Mouse (Mus musculus) CH12.LX (cell line): Measurements from ENCODE around the gene Slc22a13. TPM values are rescaled to one million over a fixed set of nuclear protein-coding genes. Genes with fewer than 3 reads are reported as not detected.

Experiments
- DNase-seq: peaks from one replicate; pipeline ENCODE4 v3.0.0-alpha.2; 2013; ENCODE audit errors: extremely low read depth
- H3K27ac ChIP-seq: 2 replicates; pipeline ENCODE4 v1.5.1; 2012; ENCODE audit warnings: low read depth, mild to moderate bottlenecking, control low read depth, moderate library complexity; ENCODE audit not compliant: insufficient read depth
- H3K27me3 ChIP-seq: replicated peaks from 2 replicates; pipeline ENCODE3; 2012; ENCODE audit warnings: inconsistent platforms
- H3K36me3 ChIP-seq, 2 experiments: replicated peaks in 1 of 2; 2 replicates each; pipeline versions ENCODE3 to v1.6.1; 2012; ENCODE audit warnings: inconsistent platforms in 1 of 2, low read length in 1 of 2, mild to moderate bottlenecking in 1 of 2, mixed read lengths in 1 of 2, moderate library complexity in 1 of 2; ENCODE audit not compliant: control insufficient read depth in 1 of 2, insufficient read depth in 1 of 2
- H3K4me1 ChIP-seq, 2 experiments: 2 replicates each; pipeline ENCODE4 v1.6.1; 2012; ENCODE audit warnings: inconsistent platforms in 1 of 2, moderate library complexity in 1 of 2; ENCODE audit not compliant: insufficient read depth in 2 of 2, control insufficient read depth in 1 of 2
- H3K4me2 ChIP-seq: 2 replicates; pipeline ENCODE4 v1.6.1; 2012; ENCODE audit warnings: low read depth, mild to moderate bottlenecking, control low read depth; ENCODE audit not compliant: poor library complexity, insufficient read depth, severe bottlenecking
- H3K4me3 ChIP-seq, 3 experiments: fragments of 150-350 bp in 1 of 3; sonication (generic) in 1 of 3; replicated peaks in 1 of 3; 2 replicates each; pipeline versions ENCODE3 to v1.5.1; 2011 to 2012; ENCODE audit warnings: low read depth in 2 of 3, low read length in 2 of 3, mild to moderate bottlenecking in 2 of 3, moderate library complexity in 2 of 3, control low read depth in 1 of 3, improper control_type of control experiment in 1 of 3, inconsistent platforms in 1 of 3, mixed read lengths in 1 of 3; ENCODE audit not compliant: poor library complexity in 1 of 3
- H3K79me2 ChIP-seq: replicated peaks from 2 replicates; pipeline ENCODE4 v1.6.1; 2012; ENCODE audit warnings: mild to moderate bottlenecking, moderate library complexity; ENCODE audit not compliant: control insufficient read depth, poor library complexity, insufficient read depth, severe bottlenecking; ENCODE audit errors: extremely low read depth
- H3K9ac ChIP-seq: 2 replicates; pipeline ENCODE4 v1.6.1; 2012; ENCODE audit warnings: low read depth, mild to moderate bottlenecking, control low read depth, moderate library complexity; ENCODE audit not compliant: insufficient read depth
- H3K9me3 ChIP-seq: replicated peaks from 2 replicates; pipeline ENCODE3; 2012; ENCODE audit warnings: low read length, inconsistent platforms, mixed read lengths
- CHD2 ChIP-seq: IDR thresholded peaks from 2 replicates; pipeline ENCODE4 v1.6.1; 2011; ENCODE audit warnings: low read length, improper control_type of control experiment
- ELF1 ChIP-seq: IDR thresholded peaks from 2 replicates; pipeline ENCODE4 v1.6.1; 2014; ENCODE audit warnings: low read depth, mild to moderate bottlenecking, inconsistent platforms, low read length, improper control_type of control experiment
- ETS1 ChIP-seq: conservative IDR thresholded peaks from 2 replicates; pipeline ENCODE4 v1.6.1; 2012; ENCODE audit warnings: low read depth, mild to moderate bottlenecking, inconsistent platforms, low read length, improper control_type of control experiment, moderate library complexity
- IRF4 ChIP-seq: IDR thresholded peaks from 2 replicates; pipeline ENCODE4 v1.6.1; 2014; ENCODE audit warnings: low read depth, mild to moderate bottlenecking, inconsistent platforms, low read length, improper control_type of control experiment
- JUND ChIP-seq: conservative IDR thresholded peaks from 2 replicates; pipeline ENCODE4 v1.6.1; 2011; ENCODE audit warnings: low read depth, low read length, improper control_type of control experiment
- MXI1 ChIP-seq: IDR thresholded peaks from 2 replicates; pipeline ENCODE4 v1.6.1; 2011; ENCODE audit warnings: mild to moderate bottlenecking, low read depth, low read length, improper control_type of control experiment
- NELFE ChIP-seq: IDR thresholded peaks from 2 replicates; pipeline ENCODE4 v1.6.1; 2011; ENCODE audit warnings: low read depth, low read length, improper control_type of control experiment
- NRF1 ChIP-seq: IDR thresholded peaks from 2 replicates; pipeline ENCODE4 v1.6.1; 2014; ENCODE audit warnings: low read depth, mild to moderate bottlenecking, inconsistent platforms, low read length, improper control_type of control experiment, moderate library complexity
- POLR2A ChIP-seq: IDR thresholded peaks from 2 replicates; pipeline ENCODE4 v1.6.1; 2011; ENCODE audit warnings: low read depth, mild to moderate bottlenecking, improper control_type of control experiment, low read length
- RCOR1 ChIP-seq: conservative IDR thresholded peaks from 2 replicates; pipeline ENCODE4 v1.6.1; 2012; ENCODE audit warnings: low read depth, mild to moderate bottlenecking, inconsistent platforms, low read length, improper control_type of control experiment
- SMC3 ChIP-seq: IDR thresholded peaks from 2 replicates; pipeline ENCODE4 v1.6.1; 2011; ENCODE audit warnings: low read depth, low read length, improper control_type of control experiment
- TBP ChIP-seq: conservative IDR thresholded peaks from 2 replicates; pipeline ENCODE4 v1.6.1; 2011; ENCODE audit warnings: low read depth, low read length, improper control_type of control experiment
- USF1 ChIP-seq: IDR thresholded peaks from 2 replicates; pipeline ENCODE4 v1.6.1; 2014; ENCODE audit warnings: low read depth, mild to moderate bottlenecking, inconsistent platforms, low read length, improper control_type of control experiment
- dilution Hi-C: fragments of 300-500 bp; cut with MboI; formaldehyde crosslinking; loops from 2 replicates; pipeline ENCODE4 v1.14.3; 2020; ENCODE audit warnings: low sequenced_read_pairs; ENCODE audit not compliant: extremely low pct_unique_long_range_greater_than_20kb, extremely low pct_ligation_motif_present
- in situ Hi-C: fragments of 300-500 bp; cut with MboI; formaldehyde crosslinking; loops from 3 replicates; pipeline ENCODE4 v1.14.3; 2019; ENCODE audit warnings: low sequenced_read_pairs, low pct_ligation_motif_present, low pct_unique_long_range_greater_than_20kb, mixed read lengths
- polyA plus RNA-seq: library from polyadenylated mRNA; unstranded; fragments of >175 nt; gene quantifications from 2 replicates; pipeline ENCODE4 v1.2.1, GENCODE M21; 2012; ENCODE audit warnings: low read depth; ENCODE audit not compliant: insufficient read length
- total RNA-seq, 2 experiments: library from RNA; depleted of rRNA; stranded (reverse); fragments of 300-350 nt in 1 of 2; fragments of >200 nt in 1 of 2; gene quantifications; 2 replicates each; pipeline ENCODE4 v1.2.3; 2012 to 2014

Gene Slc22a13
- total and polyA plus RNA-seq, 3 experiments, result not detected

GRCm38 (mm10) chr9:119201653-119202052 is 7.2 kb downstream of the Slc22a13 start:
- TF ChIP-seq TBP (no peak), JUND (no peak), NELFE (no peak), POLR2A (no peak)
- TF ChIP-seq, all 38 proteins: peak for 0
- Histone ChIP-seq H3K4me2 (no peak overlapping the region), H3K79me2 (no peaks in the 10 kb centered on the region), H3K4me3 (no peak overlapping the region), H3K27ac (no peak overlapping the region), H3K4me1 (no peaks in the 10 kb centered on the region), H3K27me3 (peaks cover 4% of the 10 kb centered on the region), H3K9ac (no peak overlapping the region), H3K36me3 (no peaks in the 10 kb centered on the region), H3K9me3 (peaks cover 2% of the 10 kb centered on the region)
- no peak for DNase-seq
- dilution Hi-C loops (no loop called here), in situ Hi-C loops (no loop called here)

GRCm38 (mm10) chr9:119199151-119199861 is 9.6 kb downstream of the Slc22a13 start:
- dilution Hi-C loops (no loop called here), in situ Hi-C loops (no loop called here)
- Histone ChIP-seq H3K4me2 (no peak overlapping the region), H3K36me3 (no peaks in the 10 kb centered on the region), H3K4me1 (no peaks in the 10 kb centered on the region), H3K4me3 (no peak overlapping the region), H3K9me3 (peaks cover 2% of the 10 kb centered on the region), H3K27me3 (peaks cover 4% of the 10 kb centered on the region), H3K27ac (no peak overlapping the region), H3K79me2 (no peaks in the 10 kb centered on the region), H3K9ac (no peak overlapping the region)
- TF ChIP-seq ELF1 (no peak), NRF1 (no peak), IRF4 (no peak), CHD2 (no peak), RCOR1 (no peak), MXI1 (no peak), ETS1 (no peak), SMC3 (no peak), USF1 (no peak)
- DNase-seq, result no peak
